In genomic region chr7:6156901-6157472, GRCm38 (mm10) we compare ENCODE assay signal across 9 mouse cellular contexts. TPM values are rescaled to one million over a fixed set of nuclear protein-coding genes. Genes with fewer than 3 reads are reported as not detected.
A peak's percentile ranks its signal among the peaks of the same experiment; 100 is the strongest.
DNase-seq lines count a peak whose midpoint lies in the region; ATAC-seq and TF ChIP-seq lines count a peak whose summit lies in the region.
"Had no signal": no experiment of that assay in that cellular context is flagged by ENCODE, and none has a peak within 500 bp of the region (broad histone marks: within the 10 kb centered on the region; RNA-seq: fewer than 3 reads in every experiment).

No protein-coding gene starts in this region.

- peak overlapping the region; percentile 98 for H3K27ac ChIP-seq in testis, adult 2 months (ENCODE audit: control insufficient read depth, insufficient read depth, low read depth, low read length)
- H3K27ac ChIP-seq in forebrain, postnatal 0 days (ENCODE audit: low read depth, low read length) = no peak overlapping the region
- peak overlapping the region; percentile 50 for H3K27ac ChIP-seq in limb, embryonic 15.5 days
- no peak overlapping the region for H3K27ac ChIP-seq in thymus, adult 2 months (ENCODE audit: control insufficient read depth, insufficient read depth, low read length)

- intact Hi-C loops in left cerebral cortex, postnatal 4 days (cut with DNase I) = no loop called here

- H3K4me2 ChIP-seq in forebrain, postnatal 0 days (ENCODE audit: low read depth) = peak overlapping the region; percentile 96
- peak overlapping the region; percentile 80 for H3K4me2 ChIP-seq in limb, embryonic 15.5 days

- 75% methylated on average over 9 of the region's 9 CpGs for WGBS in forebrain, postnatal 0 days
- 43% methylated on average over 9 of the region's 9 CpGs for WGBS in limb, embryonic 15.5 days
- 41% methylated on average over 9 of the region's 9 CpGs for WGBS in thymus, adult 2 months

- peaks cover 10% of the 10 kb centered on the region for H3K4me1 ChIP-seq in testis, adult 2 months (ENCODE audit: control insufficient read depth, insufficient read depth, low read length)
- H3K4me1 ChIP-seq in forebrain, postnatal 0 days (ENCODE audit: insufficient read depth) = peaks cover 12% of the 10 kb centered on the region
- H3K4me1 ChIP-seq in limb, embryonic 15.5 days = peaks cover 35% of the 10 kb centered on the region
- peaks cover 9% of the 10 kb centered on the region for H3K4me1 ChIP-seq in thymus, adult 2 months (replicated peaks; ENCODE audit: control insufficient read depth, insufficient read depth, low read length)

- no peak for DNase-seq in testis, postnatal 14 days (ENCODE audit: low spot score)
- no peak for DNase-seq in forebrain, postnatal 0 days
- no peak for DNase-seq in thymus, adult 2 months
- DNase-seq in gastrocnemius, postnatal 10 days = no peak
- DNase-seq in thymus, adult 18-20 months = no peak
- DNase-seq in left cerebral cortex, postnatal 4 days = no peak
- DNase-seq: retina, postnatal 1 day had no signal

- no peaks in the 10 kb centered on the region for H3K27me3 ChIP-seq in testis, adult 2 months (ENCODE audit: control insufficient read depth, insufficient read depth, low read length)
- no peaks in the 10 kb centered on the region for H3K27me3 ChIP-seq in forebrain, postnatal 0 days (ENCODE audit: insufficient read depth, low read length)
- no peaks in the 10 kb centered on the region for H3K27me3 ChIP-seq in limb, embryonic 15.5 days
- H3K27me3 ChIP-seq in thymus, adult 2 months (ENCODE audit: control insufficient read depth, insufficient read depth, low read length) = no peaks in the 10 kb centered on the region

- H3K9ac ChIP-seq in forebrain, postnatal 0 days = peak overlapping the region; percentile 95
- peak overlapping the region; percentile 95; the same call in 1 of the 2 replicates for H3K9ac ChIP-seq in limb, embryonic 15.5 days

- no peak for ATAC-seq in forebrain, postnatal 0 days
- ATAC-seq in limb, embryonic 15.5 days (ENCODE audit: insufficient number of reproducible peaks, low FRiP score, low TSS enrichment, low read depth) = no peak

- no peaks in the 10 kb centered on the region for H3K9me3 ChIP-seq in forebrain, postnatal 0 days (ENCODE audit: low read length)
- no peaks in the 10 kb centered on the region for H3K9me3 ChIP-seq in limb, embryonic 15.5 days

- TF ChIP-seq POLR2A in testis, adult 2 months (IDR thresholded peaks at IDR 0.05; ENCODE audit: control insufficient read depth, low read depth, low read length) = no peak
- TF ChIP-seq POLR2A in thymus, adult 2 months (IDR thresholded peaks at IDR 0.05; ENCODE audit: control insufficient read depth, extremely low read depth, insufficient read depth, low read length, poor library complexity) = no peak

- no peak for TF ChIP-seq CTCF in testis, adult 2 months (IDR thresholded peaks at IDR 0.05; ENCODE audit: control insufficient read depth, insufficient read depth, insufficient replicate concordance, low read depth, low read length)
- TF ChIP-seq CTCF in forebrain, postnatal 0 days (IDR thresholded peaks at IDR 0.05; ENCODE audit: low read depth) = no peak
- TF ChIP-seq CTCF in thymus, adult 2 months (IDR thresholded peaks at IDR 0.05; ENCODE audit: borderline replicate concordance, control insufficient read depth, extremely low read depth, insufficient read depth, low read length, poor library complexity) = no peak

- H3K36me3 ChIP-seq in testis, adult 2 months (ENCODE audit: control insufficient read depth, insufficient read depth, low read length) = no peaks in the 10 kb centered on the region
- H3K36me3 ChIP-seq in forebrain, postnatal 0 days (ENCODE audit: insufficient read depth) = no peaks in the 10 kb centered on the region
- no peaks in the 10 kb centered on the region for H3K36me3 ChIP-seq in limb, embryonic 15.5 days
- H3K36me3 ChIP-seq in thymus, adult 2 months (ENCODE audit: control insufficient read depth, insufficient read depth, low read length) = no peaks in the 10 kb centered on the region

- no peak overlapping the region; the same call in 1 of the 2 replicates for H3K4me3 ChIP-seq in testis, adult 2 months (ENCODE audit: control insufficient read depth, low read depth, low read length)
- H3K4me3 ChIP-seq in forebrain, postnatal 0 days (ENCODE audit: low read depth, low read length) = peak overlapping the region; percentile 81; the same call in 1 of the 2 replicates
- peak overlapping the region; percentile 85 for H3K4me3 ChIP-seq in limb, embryonic 15.5 days
- no peak overlapping the region for H3K4me3 ChIP-seq in thymus, adult 2 months (ENCODE audit: control insufficient read depth, insufficient read depth, low read length)

RNA-seq across cellular contexts. Expression of gene Zfp787, which starts 1.2 kb away (rescaled TPM):
- 41.0 and 45.8 TPM in 2 replicates for polyA plus RNA-seq in testis, adult 2 months (2012; rRNA removed)
- 51.1 and 73.6 TPM in 2 replicates for total RNA-seq in forebrain, postnatal 0 days (2014; rRNA removed)
- polyA plus RNA-seq in forebrain, postnatal 0 days (2015; fragmentation: Nextera tagmentation; extraction: Ambion mirVana) = 41.0 and 66.1 TPM in 2 replicates
- polyA plus RNA-seq in limb, embryonic 15.5 days (2015; fragmentation: Nextera tagmentation; extraction: Ambion mirVana) = 18.8 and 19.8 TPM in 2 replicates
- 58.2 and 62.9 TPM in 2 replicates for polyA plus RNA-seq in thymus, adult 2 months (2012; rRNA removed)
- 10 to 100 TPM; 40.4 to 41.1 TPM for total RNA-seq in gastrocnemius, postnatal 10 days (2021)
- 10 to 100 TPM; 35.1 to 36.1 TPM for total RNA-seq in left cerebral cortex, postnatal 4 days (2021)

RNA-seq across cellular contexts. Expression of gene Zfp444, which starts 15.0 kb away (rescaled TPM):
- 20.3 and 21.6 TPM in 2 replicates for polyA plus RNA-seq in testis, adult 2 months (2012; rRNA removed)
- 76.9 and 81.7 TPM in 2 replicates for total RNA-seq in forebrain, postnatal 0 days (2014; rRNA removed)
- 86.2 and 100 TPM in 2 replicates for polyA plus RNA-seq in forebrain, postnatal 0 days (2015; fragmentation: Nextera tagmentation; extraction: Ambion mirVana)
- polyA plus RNA-seq in limb, embryonic 15.5 days (2015; fragmentation: Nextera tagmentation; extraction: Ambion mirVana) = 52.8 and 55.9 TPM in 2 replicates
- polyA plus RNA-seq in thymus, adult 2 months (2012; rRNA removed) = 73.1 and 78.6 TPM in 2 replicates
- total RNA-seq in gastrocnemius, postnatal 10 days (2021) = 1 to 10 TPM; 7.4 to 8.1 TPM
- 10 to 100 TPM; 66.3 to 68.0 TPM for total RNA-seq in left cerebral cortex, postnatal 4 days (2021)

RNA-seq across cellular contexts. Expression of gene Galp, which starts 39.9 kb away (rescaled TPM):
- not detected in 2 replicates for polyA plus RNA-seq in testis, adult 2 months (2012; rRNA removed)
- total RNA-seq in forebrain, postnatal 0 days (2014; rRNA removed) = not detected in 2 replicates
- not detected in 2 replicates for polyA plus RNA-seq in forebrain, postnatal 0 days (2015; fragmentation: Nextera tagmentation; extraction: Ambion mirVana)
- polyA plus RNA-seq in limb, embryonic 15.5 days (2015; fragmentation: Nextera tagmentation; extraction: Ambion mirVana) = not detected in 2 replicates
- 0.32 TPM in 1 of 2 replicates, not detected in the other for polyA plus RNA-seq in thymus, adult 2 months (2012; rRNA removed)
- total RNA-seq in gastrocnemius, postnatal 10 days (2021) = not detected
- total RNA-seq in left cerebral cortex, postnatal 4 days (2021) = not detected

Comparison
In these comparisons a context has a peak if more than half of its experiments do, and no peak if none do; other contexts are left out.
1. H3K27ac ChIP-seq: peak in testis, adult 2 months (single experiment) and limb, embryonic 15.5 days (single experiment); none in forebrain, postnatal 0 days (single experiment) and thymus, adult 2 months (single experiment).
2. H3K4me3 ChIP-seq: peak in forebrain, postnatal 0 days (single experiment) and limb, embryonic 15.5 days (single experiment); none in testis, adult 2 months (single experiment) and thymus, adult 2 months (single experiment).